Mouse (Mus musculus): ENCODE data around the gene Fnip2.
A peak's percentile ranks its signal among the peaks of the same experiment; 100 is the strongest.

Gene Fnip2

GRCm38 (mm10) chr3:79528451-79528850 lies 39.1 kb downstream of the Fnip2 start:
- DNase-seq (ENCODE audit: low spot score in 2 of 2) = no peak

- peak in 1 of 2 experiments; percentile 23 for DNase-seq (ENCODE audit: low spot score in 2 of 2)
Measured at GRCm38 (mm10) chr3:79527921-79528320, 39.7 kb downstream of the Fnip2 start.

DNA sequence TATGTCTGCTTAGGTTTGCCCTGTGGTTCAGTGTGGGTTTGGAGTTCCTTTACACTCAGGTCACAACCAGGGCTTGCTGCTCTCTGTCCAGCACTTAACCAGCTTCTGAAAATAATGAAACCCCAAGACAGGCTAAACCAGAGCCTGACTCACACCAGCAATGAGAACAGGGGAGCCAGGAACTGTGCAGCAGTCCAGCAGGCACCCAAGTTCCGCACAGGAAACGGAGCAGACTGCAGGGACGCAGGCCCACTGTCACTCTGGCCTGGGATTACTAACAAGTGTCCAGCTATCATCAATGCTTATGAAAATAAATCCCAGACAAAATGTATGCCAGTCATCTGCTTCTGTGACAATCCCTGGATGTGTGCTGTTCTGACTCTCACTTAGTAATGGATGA lies 40.1 kb downstream of the Fnip2 start:
- DNase-seq (ENCODE audit: low spot score in 2 of 2) = no peak

GRCm38 (mm10) chr3:79523349-79523748 lies 44.2 kb downstream of the Fnip2 start:
- DNase-seq (ENCODE audit: low spot score in 2 of 2) = no peak

DNA sequence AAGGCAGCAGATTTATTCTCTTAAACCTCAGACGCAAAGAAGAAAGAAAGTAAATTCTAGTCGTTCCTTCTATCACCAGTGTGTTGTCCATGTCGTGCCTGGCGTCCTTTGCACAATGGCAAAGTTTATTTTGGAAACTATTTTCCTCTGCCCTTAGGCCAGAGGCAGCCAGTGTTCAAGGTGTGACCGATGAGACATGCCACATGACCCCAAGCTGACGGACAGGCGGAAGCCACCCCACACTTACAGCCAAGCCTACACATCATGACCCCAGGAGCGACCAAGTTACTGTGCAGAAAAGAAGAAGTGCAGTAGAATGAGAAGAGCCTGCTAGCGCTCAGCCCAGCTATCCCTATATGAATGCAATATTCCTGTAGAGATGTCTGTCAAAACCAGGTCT lies 47.7 kb downstream of the Fnip2 start:
- DNase-seq (ENCODE audit: low spot score in 2 of 2) = no peak

DNA sequence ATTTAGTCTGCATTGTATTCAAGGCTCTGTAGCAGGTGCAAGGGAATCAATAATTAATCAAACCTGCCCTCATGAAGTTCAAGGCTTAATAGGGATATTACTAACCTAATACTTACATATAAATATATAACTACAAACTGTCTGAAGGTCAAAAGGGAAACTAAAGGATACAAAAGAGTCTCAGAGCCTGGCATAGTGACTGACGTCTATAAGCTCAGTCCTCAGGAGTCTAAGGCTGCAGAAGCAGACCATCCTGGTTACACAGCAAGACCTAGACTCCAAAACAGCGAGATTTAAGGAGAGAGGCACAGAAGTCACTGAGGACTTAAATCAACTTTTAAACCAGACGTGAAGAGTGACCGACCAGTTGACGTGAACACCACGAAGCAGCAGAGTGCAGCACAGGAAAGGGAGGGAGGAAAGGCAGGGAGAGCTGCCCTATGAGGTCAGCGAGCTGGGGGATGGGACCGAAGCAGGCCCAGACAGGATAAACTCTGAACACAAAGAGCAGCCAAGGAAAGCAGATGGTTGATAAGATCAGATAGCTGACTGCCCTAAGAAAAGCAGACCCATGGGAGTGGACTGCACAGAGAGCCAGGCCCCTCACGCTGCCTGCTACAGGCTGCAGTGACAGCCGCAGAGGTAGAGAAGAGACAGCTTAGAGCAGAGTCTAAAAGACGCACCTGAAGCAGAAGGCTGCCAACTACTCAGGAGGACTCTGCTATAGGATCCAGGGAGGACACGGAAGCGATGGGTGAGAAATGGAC lies 48.7 kb downstream of the Fnip2 start:
- DNase-seq (ENCODE audit: low spot score in 2 of 2) = peak; percentile 55 to 73

DNA sequence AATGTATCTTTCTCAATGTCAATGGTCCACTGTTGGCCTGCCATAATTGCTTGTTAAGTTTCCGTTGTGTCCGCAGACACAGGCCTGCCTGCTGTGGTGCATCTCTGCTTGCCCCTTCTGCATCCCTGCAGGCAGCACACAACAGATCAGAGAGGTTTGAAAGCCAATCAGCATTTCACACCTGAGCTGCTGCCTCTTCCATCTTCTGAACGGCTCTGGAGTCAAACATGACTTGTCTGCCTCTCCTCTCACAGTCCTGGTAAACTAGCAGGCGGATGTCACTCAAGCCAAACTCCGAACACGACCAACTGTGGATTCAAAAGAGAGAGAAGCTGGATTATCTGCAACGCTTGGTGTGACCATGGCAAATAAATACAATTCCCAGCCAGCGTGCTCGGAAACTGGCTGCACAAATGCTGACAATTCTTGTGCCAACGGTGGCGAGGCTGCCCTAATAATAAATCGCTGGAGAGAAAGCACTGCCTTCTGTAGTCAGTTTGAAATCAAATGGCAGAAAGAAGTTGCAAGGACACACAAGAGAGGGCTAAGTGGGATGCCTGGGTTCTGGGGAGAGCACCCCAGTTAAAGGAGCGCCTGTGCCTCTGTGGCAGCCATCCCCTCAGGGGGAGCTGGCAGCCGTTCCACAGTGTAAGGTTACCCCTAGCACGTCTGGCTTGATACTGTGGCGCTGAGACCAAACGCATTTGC lies 49.6 kb downstream of the Fnip2 start:
- DNase-seq (ENCODE audit: low spot score in 2 of 2) = no peak

DNA sequence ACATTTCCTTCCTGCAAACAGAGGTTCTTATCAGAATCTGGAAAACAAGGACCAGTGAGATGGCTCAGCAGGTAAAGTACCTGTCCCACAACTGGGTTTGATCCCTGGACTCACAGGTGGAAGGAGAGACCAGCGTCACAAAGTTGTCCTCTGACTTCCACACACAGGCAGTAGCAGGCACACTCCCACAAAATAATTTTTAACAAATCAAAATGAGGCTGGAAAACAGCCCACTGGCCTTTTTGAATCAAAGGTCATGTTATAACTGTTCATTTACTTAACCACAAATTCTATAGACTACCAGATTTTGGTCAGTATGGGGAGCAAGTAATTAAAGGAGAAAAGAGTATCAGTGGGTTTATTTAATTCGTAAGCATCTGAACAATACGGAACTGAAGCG lies 50.6 kb downstream of the Fnip2 start:
- no peak for DNase-seq (ENCODE audit: low spot score in 2 of 2)

DNA sequence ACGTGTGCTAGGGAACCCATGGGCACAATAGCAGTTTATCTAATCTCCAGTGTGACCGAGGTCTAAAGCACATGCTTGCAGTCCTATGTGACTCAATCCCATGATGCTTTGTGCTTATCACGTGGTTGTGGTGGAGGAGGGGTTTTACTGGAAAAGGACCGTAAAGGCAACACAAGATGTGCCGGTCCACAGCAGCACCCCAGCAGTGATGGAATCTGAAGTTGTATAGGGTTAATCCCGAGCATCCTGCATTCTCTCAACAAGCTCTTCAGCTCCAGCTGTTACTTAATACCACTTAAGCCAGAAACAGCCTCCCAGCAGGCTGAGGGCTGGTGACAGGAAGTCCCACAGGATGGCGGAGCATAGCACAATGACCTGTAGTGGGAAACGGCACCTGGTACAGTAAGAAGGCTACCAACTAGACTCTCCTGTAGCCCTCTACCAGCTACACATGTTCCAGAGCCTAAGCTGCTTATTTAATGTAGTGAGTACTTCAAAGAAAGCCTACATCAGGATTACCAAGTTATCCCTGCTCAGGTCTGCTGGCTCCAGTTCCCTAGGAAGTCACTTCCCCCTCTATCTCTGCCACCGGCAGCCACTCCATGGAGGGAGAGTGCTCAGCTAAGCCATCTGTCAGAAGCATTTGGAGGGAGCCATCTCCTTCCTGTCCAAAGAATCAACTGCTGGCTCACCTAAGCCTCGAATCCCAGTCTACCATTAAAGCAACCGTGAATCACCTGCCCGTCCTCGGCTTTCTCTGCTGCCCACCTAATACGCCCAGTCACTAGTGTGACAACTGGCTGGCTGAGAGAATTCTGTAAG lies 51.3 kb downstream of the Fnip2 start:
- DNase-seq (ENCODE audit: low spot score in 2 of 2) = no peak

DNA sequence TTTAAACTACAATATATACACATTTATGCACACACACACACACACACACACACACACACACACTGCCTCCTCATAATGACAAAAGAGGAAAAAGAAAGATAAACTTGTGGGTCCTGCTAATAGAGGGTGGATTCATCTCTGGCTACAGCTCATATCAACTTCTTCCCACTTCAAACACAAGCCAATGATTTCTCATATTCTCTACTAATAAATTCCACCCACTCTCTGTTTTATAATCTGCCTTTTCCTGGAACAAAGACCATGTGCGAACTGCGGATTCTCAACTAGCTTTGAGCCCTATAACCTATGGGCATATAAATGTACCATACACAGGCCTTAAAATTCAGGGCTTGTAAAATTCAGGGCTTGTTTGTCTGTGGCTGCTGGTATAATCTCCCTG lies 53.3 kb downstream of the Fnip2 start:
- DNase-seq (ENCODE audit: low spot score in 2 of 2) = no peak

- DNase-seq (ENCODE audit: low spot score in 2 of 2) = no peak
Measured at GRCm38 (mm10) chr3:79501166-79501728, 66.3 kb downstream of the Fnip2 start.

GRCm38 (mm10) chr3:79500279-79500678 lies 67.3 kb downstream of the Fnip2 start:
- no peak for DNase-seq (ENCODE audit: low spot score in 2 of 2)

- DNase-seq (ENCODE audit: low spot score in 2 of 2) = no peak
Measured at GRCm38 (mm10) chr3:79496668-79497067, 70.9 kb downstream of the Fnip2 start.

- no peak for DNase-seq (ENCODE audit: low spot score in 2 of 2)
Measured at GRCm38 (mm10) chr3:79495151-79495550, 72.4 kb downstream of the Fnip2 start.

- no peak for DNase-seq (ENCODE audit: low spot score in 2 of 2)
Measured at GRCm38 (mm10) chr3:79494028-79494427, 73.6 kb downstream of the Fnip2 start.

DNA sequence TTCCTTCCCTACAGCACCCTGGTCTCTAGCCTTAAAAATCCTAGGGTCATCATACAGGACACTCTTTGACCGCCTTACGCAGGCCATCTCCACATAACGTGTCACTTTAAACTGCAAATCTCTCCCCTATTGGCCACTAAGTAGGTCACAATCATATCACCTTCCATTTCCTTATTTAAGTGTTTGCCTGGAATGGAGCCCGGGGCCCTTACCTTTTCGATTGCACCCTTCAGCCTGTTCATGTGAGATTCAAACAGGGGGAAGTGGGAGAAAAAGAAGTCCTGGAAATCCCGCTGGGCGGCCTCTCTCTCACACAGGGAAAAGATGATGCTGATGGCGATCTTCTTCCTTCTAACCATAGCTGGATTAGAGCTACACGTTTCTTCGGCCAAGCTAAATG lies 74.5 kb downstream of the Fnip2 start:
- no peak for DNase-seq (ENCODE audit: low spot score in 2 of 2)

DNA sequence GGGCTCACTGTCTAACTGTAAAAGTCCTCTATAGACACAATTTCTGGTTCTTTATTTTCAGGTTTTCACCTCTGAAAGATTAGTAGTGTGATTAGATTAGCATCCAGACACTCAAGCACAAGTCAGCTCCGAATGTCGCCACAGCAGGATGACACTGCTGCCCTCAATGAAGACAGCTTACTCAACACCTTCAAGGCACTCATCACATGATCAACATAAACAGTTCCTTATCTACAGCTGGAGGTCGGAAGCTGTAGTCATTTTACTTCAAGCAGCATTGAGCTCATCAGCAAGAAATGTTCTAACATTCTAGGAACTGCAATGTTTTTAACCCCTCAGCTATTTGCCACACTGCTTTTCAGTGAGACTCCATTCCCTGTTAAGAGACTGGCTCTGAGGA lies 76.0 kb downstream of the Fnip2 start:
- DNase-seq (ENCODE audit: low spot score in 2 of 2) = no peak

DNA sequence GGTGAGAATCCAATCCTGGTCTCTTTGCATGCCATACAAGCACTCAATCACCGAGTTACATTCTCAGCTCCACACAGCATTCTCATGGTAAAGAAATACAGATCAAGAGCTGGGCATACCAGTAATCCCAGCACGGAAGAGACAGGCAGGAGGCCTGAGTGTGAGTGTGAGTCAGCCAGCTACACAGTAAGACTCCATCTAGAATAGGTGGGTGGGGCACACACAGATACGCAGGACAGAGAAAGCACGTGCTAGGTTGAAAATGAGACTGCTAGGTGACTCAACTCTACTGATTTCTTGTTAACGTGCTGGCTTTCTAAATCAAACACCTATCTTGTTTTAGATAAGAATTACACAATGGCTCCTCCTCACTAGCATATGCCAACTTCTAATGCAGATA lies 77.5 kb downstream of the Fnip2 start:
- DNase-seq (ENCODE audit: low spot score in 2 of 2) = no peak

- no peak for DNase-seq (ENCODE audit: low spot score in 2 of 2)
Measured at GRCm38 (mm10) chr3:79488025-79488424, 79.6 kb downstream of the Fnip2 start.

GRCm38 (mm10) chr3:79484286-79485063 lies 83.1 kb downstream of the Fnip2 start:
- no peak for DNase-seq (ENCODE audit: low spot score in 2 of 2)

DNA sequence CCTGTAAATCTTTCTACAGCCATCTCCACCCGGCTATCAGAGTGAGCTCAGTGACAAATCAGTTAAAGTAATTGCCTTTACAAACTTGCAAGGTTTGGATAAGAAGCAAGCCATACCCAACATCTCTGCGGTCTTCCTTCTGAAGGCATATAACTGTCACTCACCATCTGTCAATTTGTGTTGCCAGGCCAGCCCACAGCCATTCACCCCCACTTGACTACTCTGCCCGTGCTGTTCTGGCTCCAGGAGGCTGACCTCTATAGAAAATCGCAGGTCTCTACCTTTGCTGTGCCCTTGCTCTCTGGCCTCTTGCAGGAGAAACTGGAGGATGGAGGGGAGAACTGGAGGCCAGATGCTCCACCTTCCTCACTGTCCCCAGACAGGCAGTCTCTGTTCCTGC lies 88.7 kb downstream of the Fnip2 start:
- no peak for DNase-seq (ENCODE audit: low spot score in 2 of 2)
